Mouse (Mus musculus): ENCODE measurements around the gene Gm11983. TPM values are rescaled to one million over a fixed set of nuclear protein-coding genes. Genes with fewer than 3 reads are reported as not detected.

Gm11983 gene
- polyA plus RNA-seq, 1 experiment: not detected

Other genes starting within 250 kb of the Gm11983 start
- 2.0 and 3.3 TPM in 2 replicates for gene Nacad, start 231.6 kb downstream of the Gm11983 start, polyA plus RNA-seq (2012; rRNA removed)
- gene Tbrg4, start 211.6 kb downstream of the Gm11983 start, polyA plus RNA-seq (2012; rRNA removed): 49.1 and 65.2 TPM in 2 replicates
- 0.29 and 0.78 TPM in 2 replicates for gene Wap, start 199.0 kb downstream of the Gm11983 start, polyA plus RNA-seq (2012; rRNA removed)
- 164 and 257 TPM in 2 replicates for gene Ramp3, start 179.1 kb downstream of the Gm11983 start, polyA plus RNA-seq (2012; rRNA removed)
- gene Adcy1, start 225.8 kb upstream of the Gm11983 start, polyA plus RNA-seq (2012; rRNA removed): 0.49 and 1.0 TPM in 2 replicates

Measured in gonadal fat pad, adult 2 months (tissue).